Mouse (Mus musculus) limb, embryonic 13.5 days (tissue): ENCODE measurements around the gene Rln1. TPM values are rescaled to one million over a fixed set of nuclear protein-coding genes. Genes with fewer than 3 reads are reported as not detected.

Experiments
- polyA plus RNA-seq: library from polyadenylated mRNA; unstranded; fragments of >200 nt; fragmentation: Nextera tagmentation; extraction: Ambion mirVana; gene quantifications from 2 replicates; pipeline ENCODE4 v1.2.1, GENCODE M21; 2015

The Rln1 gene
- polyA plus RNA-seq, 1 experiment from 2014 or later: not detected

Other genes with a start within 250 kb of the Rln1 start
- gene Rcl1, start 233.3 kb downstream of the Rln1 start, polyA plus RNA-seq: 54.7 and 55.3 TPM in 2 replicates
- 8.5 and 9.8 TPM in 2 replicates for gene Jak2, start 82.8 kb downstream of the Rln1 start, polyA plus RNA-seq
- 7.6 and 8.0 TPM in 2 replicates for gene Insl6, start 9.3 kb downstream of the Rln1 start, polyA plus RNA-seq
- gene Plgrkt, start 32.7 kb upstream of the Rln1 start, polyA plus RNA-seq: 58.1 and 58.2 TPM in 2 replicates
- gene Cd274, start 32.8 kb upstream of the Rln1 start, polyA plus RNA-seq: 0.04 and 0.05 TPM in 2 replicates
- gene Pdcd1lg2, start 76.2 kb upstream of the Rln1 start, polyA plus RNA-seq: not detected in 2 replicates
- gene Ric1, start 187.6 kb upstream of the Rln1 start, polyA plus RNA-seq: 25.5 and 25.7 TPM in 2 replicates